Mouse (Mus musculus) embryonic fibroblast, embryonic 13.5 days (primary cell): ENCODE measurements around the gene Nlrp14. TPM values are rescaled to one million over a fixed set of nuclear protein-coding genes. Genes with fewer than 3 reads are reported as not detected.
"Not testable (repeated sequence)": the region's sequence is repeated elsewhere in the genome, so short reads cannot be mapped to it uniquely, and the experiment has no call there.

Experiments
- H3K27ac ChIP-seq: 2 replicates; pipeline ENCODE4 v1.5.1; 2012; ENCODE audit warnings: low read length, control low read depth, inconsistent platforms; ENCODE audit not compliant: insufficient read depth
- H3K4me1 ChIP-seq: 2 replicates; pipeline ENCODE4 v1.6.1; 2011; ENCODE audit warnings: low read length; ENCODE audit not compliant: control insufficient read depth, insufficient read depth
- H3K4me3 ChIP-seq: 2 replicates; pipeline ENCODE4 v1.5.1; 2011; ENCODE audit warnings: mild to moderate bottlenecking, control low read depth, low read length; ENCODE audit not compliant: insufficient read depth
- CTCF ChIP-seq: IDR thresholded peaks from 2 replicates; pipeline ENCODE4 v1.5.1; 2011; ENCODE audit warnings: mild to moderate bottlenecking, control low read depth, low read length, moderate library complexity, borderline replicate concordance; ENCODE audit not compliant: insufficient read depth
- POLR2A ChIP-seq: IDR thresholded peaks from 2 replicates; pipeline ENCODE4 v1.6.1; 2011; ENCODE audit warnings: low read depth, mild to moderate bottlenecking, control low read depth, low read length, moderate library complexity
- polyA plus RNA-seq: library from polyadenylated mRNA; stranded (reverse); fragments of >200 nt; gene quantifications from 2 replicates; pipeline ENCODE4 v1.2.4, GENCODE M21; 2011; ENCODE audit warnings: low read depth; ENCODE audit not compliant: missing spikeins, insufficient read length

Gene Nlrp14
- not detected in 2 replicates for polyA plus RNA-seq

GRCm38 (mm10) chr7:107166690-107167089, at the start of gene Nlrp14:
Gene Nlrp14, plus strand, starts transcription at chr7:107166990.
- Histone ChIP-seq H3K27ac (no peak within 1 kb of the TSS), H3K4me3 (no peak within 1 kb of the TSS), H3K4me1 (no peaks in the 10 kb centered on the region)
- TF ChIP-seq POLR2A = no peak
- TF ChIP-seq CTCF = no peak

- not testable (repeated sequence) for H3K27ac ChIP-seq
Observed at GRCm38 (mm10) chr7:107130983-107131382, 35.8 kb upstream of the Nlrp14 start, which contains the start of gene Olfr715. Gene Olfr715, minus strand, starts transcription at chr7:107131083.

GRCm38 (mm10) chr7:107138027-107138426, 28.8 kb upstream of the Nlrp14 start, which contains the start of gene Olfr716:
Gene Olfr716, plus strand, starts transcription at chr7:107138327.
- not testable (repeated sequence) for H3K4me3 ChIP-seq, H3K4me1 ChIP-seq

More at GRCm38 (mm10) chr7:107130983-107131382, 35.8 kb upstream of the Nlrp14 start, which contains the start of gene Olfr715:
- H3K4me1 ChIP-seq, H3K4me3 ChIP-seq: not testable (repeated sequence)

GRCm38 (mm10) chr7:107180406-107180805, 13.6 kb downstream of the Nlrp14 start:
- no peak for TF ChIP-seq CTCF
- TF ChIP-seq POLR2A = no peak
- no peak overlapping the region for H3K27ac ChIP-seq
- no peak overlapping the region for H3K4me3 ChIP-seq
- H3K4me1 ChIP-seq = no peaks in the 10 kb centered on the region

More at GRCm38 (mm10) chr7:107138027-107138426, 28.8 kb upstream of the Nlrp14 start, which contains the start of gene Olfr716:
- not testable (repeated sequence) for H3K27ac ChIP-seq

GRCm38 (mm10) chr7:107201817-107202216, 35.0 kb downstream of the Nlrp14 start:
- TF ChIP-seq POLR2A = no peak
- TF ChIP-seq CTCF = no peak
- Histone ChIP-seq H3K4me3 (no peak overlapping the region), H3K4me1 (no peaks in the 10 kb centered on the region), H3K27ac (no peak overlapping the region)

GRCm38 (mm10) chr7:107207843-107208242, 41.1 kb downstream of the Nlrp14 start:
- no peaks in the 10 kb centered on the region for H3K4me1 ChIP-seq
- TF ChIP-seq CTCF (no peak), POLR2A (no peak)
- no peak overlapping the region for H3K27ac ChIP-seq
- no peak overlapping the region for H3K4me3 ChIP-seq

GRCm38 (mm10) chr7:107209204-107209860, 42.5 kb downstream of the Nlrp14 start, which contains the start of gene Rbmxl2:
Gene Rbmxl2, plus strand, starts transcription at chr7:107209445.
- no peak for TF ChIP-seq POLR2A
- no peak for TF ChIP-seq CTCF
- Histone ChIP-seq H3K4me1 (no peaks in the 10 kb centered on the region), H3K27ac (no peak within 1 kb of the TSS), H3K4me3 (no peak within 1 kb of the TSS)

- no peak overlapping the region for H3K4me3 ChIP-seq
- no peak overlapping the region for H3K27ac ChIP-seq
- TF ChIP-seq POLR2A = no peak
- no peak for TF ChIP-seq CTCF
- no peaks in the 10 kb centered on the region for H3K4me1 ChIP-seq
Observed at GRCm38 (mm10) chr7:107210126-107210576, 43.4 kb downstream of the Nlrp14 start.

- H3K27ac ChIP-seq = no peak overlapping the region
- no peak for TF ChIP-seq POLR2A
- TF ChIP-seq CTCF = peak; percentile 10; the same call in 1 of the 2 replicates
Observed at GRCm38 (mm10) chr7:107215723-107216122, 48.9 kb downstream of the Nlrp14 start.

GRCm38 (mm10) chr7:107216845-107217244, 50.1 kb downstream of the Nlrp14 start:
- no peak for TF ChIP-seq CTCF
- TF ChIP-seq POLR2A = no peak
- Histone ChIP-seq H3K4me3 (no peak overlapping the region), H3K4me1 (no peaks in the 10 kb centered on the region), H3K27ac (no peak overlapping the region)

More at GRCm38 (mm10) chr7:107215723-107216122, 48.9 kb downstream of the Nlrp14 start:
- no peaks in the 10 kb centered on the region for H3K4me1 ChIP-seq
- H3K4me3 ChIP-seq = no peak overlapping the region

- Histone ChIP-seq H3K4me1 (no peaks in the 10 kb centered on the region), H3K4me3 (no peak overlapping the region), H3K27ac (no peak overlapping the region)
- no peak for TF ChIP-seq CTCF
Observed at GRCm38 (mm10) chr7:107236854-107237253, 70.1 kb downstream of the Nlrp14 start.
